Mouse (Mus musculus): Measurements from ENCODE around the gene Ankrd55. TPM values are rescaled to one million over a fixed set of nuclear protein-coding genes. Genes with fewer than 3 reads are reported as not detected.

The Ankrd55 gene
- total RNA-seq, 1 experiment: 0.18 TPM

- DNase-seq (ENCODE audit: low read depth, low spot score): no peak
- H3K9ac ChIP-seq (ENCODE audit: insufficient read depth, low read depth, low read length, poor library complexity, severe bottlenecking): no peak overlapping the region
- no peaks in the 10 kb centered on the region for H3K36me3 ChIP-seq (ENCODE audit: control insufficient read depth, insufficient read depth, low read length, poor library complexity, severe bottlenecking)
- no peak overlapping the region; the same call in 1 of the 2 replicates for H3K27ac ChIP-seq (ENCODE audit: insufficient read depth, low read depth, low read length, poor library complexity, severe bottlenecking)
- in situ Hi-C loops (cut with MboI; ENCODE audit: low sequenced_read_pairs in 2 of 2, unreplicated experiment in 2 of 2): no loop called here
- H3K4me1 ChIP-seq (ENCODE audit: control insufficient read depth in 2 of 2, insufficient read depth in 2 of 2, low read length in 2 of 2, poor library complexity in 1 of 2): peaks cover 11 to 14% of the 10 kb centered on the region in 2 experiments
- H3K9me3 ChIP-seq (ENCODE audit: control insufficient read depth, insufficient read depth, low read depth, low read length): no peaks in the 10 kb centered on the region
- H3K4me3 ChIP-seq (ENCODE audit: insufficient read depth in 1 of 2, low read depth in 1 of 2, low read length in 2 of 2, poor library complexity in 1 of 2, severe bottlenecking in 1 of 2): no peak overlapping the region
- TF ChIP-seq ZC3H11A (IDR thresholded peaks at IDR 0.05; ENCODE audit: borderline replicate concordance, low read depth, low read length): no peak
- TF ChIP-seq HCFC1 (IDR thresholded peaks at IDR 0.05; ENCODE audit: borderline replicate concordance, insufficient read depth, low read length): no peak
- no peak for TF ChIP-seq MAFK (IDR thresholded peaks at IDR 0.05; ENCODE audit: insufficient read depth, low read depth, low read length)
- TF ChIP-seq CHD2 (IDR thresholded peaks at IDR 0.05; ENCODE audit: low read depth, low read length): no peak
- TF ChIP-seq ZNF384 (IDR thresholded peaks at IDR 0.05; ENCODE audit: low read depth, low read length): no peak
Measured at GRCm38 (mm10) chr13:112417861-112418423, 129.7 kb downstream of the Ankrd55 start.

DNA sequence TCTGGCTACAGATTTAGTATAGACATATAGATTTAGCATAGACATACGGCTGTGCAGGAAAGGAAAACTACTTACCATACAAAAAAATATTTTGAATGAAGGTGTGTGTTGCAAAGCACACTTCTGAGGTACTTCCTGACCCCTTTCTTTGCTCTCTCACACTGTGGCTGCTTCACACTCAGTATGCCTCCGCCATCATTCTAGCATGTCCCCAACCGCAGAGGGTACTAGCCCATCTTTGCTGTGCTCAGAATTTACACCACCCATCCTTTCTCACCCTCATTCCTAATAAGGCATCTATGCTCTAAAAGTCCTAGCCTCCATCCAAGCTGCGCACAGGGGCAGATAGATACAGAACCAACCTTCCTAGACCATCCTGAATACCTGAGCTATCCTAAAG, 130.3 kb downstream of the Ankrd55 start:
- no peak overlapping the region for H3K4me3 ChIP-seq (ENCODE audit: insufficient read depth in 1 of 2, low read depth in 1 of 2, low read length in 2 of 2, poor library complexity in 1 of 2, severe bottlenecking in 1 of 2)
- TF ChIP-seq MAFK (IDR thresholded peaks at IDR 0.05; ENCODE audit: insufficient read depth, low read depth, low read length): no peak
- TF ChIP-seq HCFC1 (IDR thresholded peaks at IDR 0.05; ENCODE audit: borderline replicate concordance, insufficient read depth, low read length): no peak
- TF ChIP-seq ZNF384 (IDR thresholded peaks at IDR 0.05; ENCODE audit: low read depth, low read length): no peak
- no peak for TF ChIP-seq CHD2 (IDR thresholded peaks at IDR 0.05; ENCODE audit: low read depth, low read length)
- TF ChIP-seq ZC3H11A (IDR thresholded peaks at IDR 0.05; ENCODE audit: borderline replicate concordance, low read depth, low read length): no peak
- H3K36me3 ChIP-seq (ENCODE audit: control insufficient read depth, insufficient read depth, low read length, poor library complexity, severe bottlenecking): no peaks in the 10 kb centered on the region
- no peak for DNase-seq (ENCODE audit: low read depth, low spot score)
- no peaks in the 10 kb centered on the region for H3K9me3 ChIP-seq (ENCODE audit: control insufficient read depth, insufficient read depth, low read depth, low read length)
- no peak overlapping the region for H3K9ac ChIP-seq (ENCODE audit: insufficient read depth, low read depth, low read length, poor library complexity, severe bottlenecking)
- H3K27ac ChIP-seq (ENCODE audit: insufficient read depth, low read depth, low read length, poor library complexity, severe bottlenecking): no peak overlapping the region; the same call in 1 of the 2 replicates
- H3K4me1 ChIP-seq (ENCODE audit: control insufficient read depth in 2 of 2, insufficient read depth in 2 of 2, low read length in 2 of 2, poor library complexity in 1 of 2): peaks cover 9% of the 10 kb centered on the region in 2 experiments
- in situ Hi-C loops (cut with MboI; ENCODE audit: low sequenced_read_pairs in 2 of 2, unreplicated experiment in 2 of 2): no loop called here

DNA sequence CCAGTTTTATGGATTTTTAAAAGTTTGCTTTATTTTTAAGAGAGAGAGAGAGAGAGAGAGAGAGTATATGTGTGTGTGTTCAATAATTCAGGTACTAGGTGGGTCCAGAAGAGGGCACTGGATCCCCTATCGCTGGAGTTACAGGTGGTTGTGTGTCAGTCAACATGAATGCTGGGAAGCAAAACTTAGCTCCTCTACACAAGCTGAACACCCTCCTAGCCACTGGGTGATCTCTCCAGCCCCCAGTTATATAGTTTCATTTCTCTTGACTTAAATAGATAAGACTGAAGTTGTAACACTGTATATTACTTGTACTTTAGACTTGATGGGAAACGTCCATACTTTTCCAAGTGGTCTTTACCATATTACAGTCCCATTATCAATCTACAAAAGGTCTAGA, 136.0 kb downstream of the Ankrd55 start:
- no peaks in the 10 kb centered on the region for H3K36me3 ChIP-seq (ENCODE audit: control insufficient read depth, insufficient read depth, low read length, poor library complexity, severe bottlenecking)
- TF ChIP-seq ZC3H11A (IDR thresholded peaks at IDR 0.05; ENCODE audit: borderline replicate concordance, low read depth, low read length) (peak; percentile 37; the same call in 1 of the 2 replicates), CHD2 (IDR thresholded peaks at IDR 0.05; ENCODE audit: low read depth, low read length) (no peak)
- H3K27ac ChIP-seq (ENCODE audit: insufficient read depth, low read depth, low read length, poor library complexity, severe bottlenecking): no peak overlapping the region
- H3K9ac ChIP-seq (ENCODE audit: insufficient read depth, low read depth, low read length, poor library complexity, severe bottlenecking): no peak overlapping the region
- DNase-seq (ENCODE audit: low read depth, low spot score): no peak
- no peak overlapping the region for H3K4me3 ChIP-seq (ENCODE audit: insufficient read depth in 1 of 2, low read depth in 1 of 2, low read length in 2 of 2, poor library complexity in 1 of 2, severe bottlenecking in 1 of 2)
- peaks cover 0 to 6% of the 10 kb centered on the region in 2 experiments; a peak in 2 of 4 replicates for H3K4me1 ChIP-seq (ENCODE audit: control insufficient read depth in 2 of 2, insufficient read depth in 2 of 2, low read length in 2 of 2, poor library complexity in 1 of 2)
- in situ Hi-C loops (cut with MboI; ENCODE audit: low sequenced_read_pairs in 2 of 2, unreplicated experiment in 2 of 2): no loop called here
- H3K9me3 ChIP-seq (ENCODE audit: control insufficient read depth, insufficient read depth, low read depth, low read length): no peaks in the 10 kb centered on the region

DNA sequence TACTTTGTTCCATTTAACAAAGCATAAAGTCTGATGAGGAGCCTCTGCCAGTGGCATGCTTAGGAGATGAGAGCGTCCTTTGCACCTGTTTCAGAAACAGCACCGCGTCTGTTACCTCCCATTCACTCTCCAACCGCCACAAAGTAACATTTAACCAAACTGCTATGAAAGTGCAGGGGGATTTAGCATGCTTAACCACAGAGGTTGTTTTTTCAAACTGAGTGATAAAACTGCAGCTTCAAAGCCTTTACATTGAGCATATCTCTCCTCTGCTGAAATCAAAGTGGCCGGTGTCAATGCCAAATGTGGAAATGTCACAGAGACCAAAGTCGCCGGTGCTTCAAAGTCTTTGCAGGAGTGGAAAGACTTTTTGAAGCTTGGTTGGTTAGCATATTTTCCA, 136.4 kb downstream of the Ankrd55 start:
- Histone ChIP-seq H3K9ac (ENCODE audit: insufficient read depth, low read depth, low read length, poor library complexity, severe bottlenecking) (no peak overlapping the region), H3K27ac (ENCODE audit: insufficient read depth, low read depth, low read length, poor library complexity, severe bottlenecking) (no peak overlapping the region), H3K36me3 (ENCODE audit: control insufficient read depth, insufficient read depth, low read length, poor library complexity, severe bottlenecking) (no peaks in the 10 kb centered on the region), H3K4me3 (ENCODE audit: insufficient read depth in 1 of 2, low read depth in 1 of 2, low read length in 2 of 2, poor library complexity in 1 of 2, severe bottlenecking in 1 of 2) (no peak overlapping the region), H3K9me3 (ENCODE audit: control insufficient read depth, insufficient read depth, low read depth, low read length) (no peaks in the 10 kb centered on the region), H3K4me1 (ENCODE audit: control insufficient read depth in 2 of 2, insufficient read depth in 2 of 2, low read length in 2 of 2, poor library complexity in 1 of 2) (peaks cover 0 to 8% of the 10 kb centered on the region in 2 experiments; a peak in 2 of 4 replicates)
- in situ Hi-C loops (cut with MboI; ENCODE audit: low sequenced_read_pairs in 2 of 2, unreplicated experiment in 2 of 2): no loop called here
- TF ChIP-seq MAFK (IDR thresholded peaks at IDR 0.05; ENCODE audit: insufficient read depth, low read depth, low read length): no peak
- DNase-seq (ENCODE audit: low read depth, low spot score): no peak

GRCm38 (mm10) chr13:112425181-112425654, 137.0 kb downstream of the Ankrd55 start:
- no peaks in the 10 kb centered on the region for H3K36me3 ChIP-seq (ENCODE audit: control insufficient read depth, insufficient read depth, low read length, poor library complexity, severe bottlenecking)
- in situ Hi-C loops (cut with MboI; ENCODE audit: low sequenced_read_pairs in 2 of 2, unreplicated experiment in 2 of 2): no loop called here
- H3K4me1 ChIP-seq (ENCODE audit: control insufficient read depth in 2 of 2, insufficient read depth in 2 of 2, low read length in 2 of 2, poor library complexity in 1 of 2): peaks cover 0 to 8% of the 10 kb centered on the region in 2 experiments; a peak in 2 of 4 replicates
- no peak overlapping the region for H3K9ac ChIP-seq (ENCODE audit: insufficient read depth, low read depth, low read length, poor library complexity, severe bottlenecking)
- H3K4me3 ChIP-seq (ENCODE audit: insufficient read depth in 1 of 2, low read depth in 1 of 2, low read length in 2 of 2, poor library complexity in 1 of 2, severe bottlenecking in 1 of 2): no peak overlapping the region
- DNase-seq (ENCODE audit: low read depth, low spot score): no peak
- H3K27ac ChIP-seq (ENCODE audit: insufficient read depth, low read depth, low read length, poor library complexity, severe bottlenecking): no peak overlapping the region
- TF ChIP-seq MAFK (IDR thresholded peaks at IDR 0.05; ENCODE audit: insufficient read depth, low read depth, low read length): no peak
- no peak for TF ChIP-seq ZC3H11A (IDR thresholded peaks at IDR 0.05; ENCODE audit: borderline replicate concordance, low read depth, low read length)
- no peak for TF ChIP-seq CHD2 (IDR thresholded peaks at IDR 0.05; ENCODE audit: low read depth, low read length)
- no peak for TF ChIP-seq ZNF384 (IDR thresholded peaks at IDR 0.05; ENCODE audit: low read depth, low read length)
- TF ChIP-seq HCFC1 (IDR thresholded peaks at IDR 0.05; ENCODE audit: borderline replicate concordance, insufficient read depth, low read length): no peak
- H3K9me3 ChIP-seq (ENCODE audit: control insufficient read depth, insufficient read depth, low read depth, low read length): no peaks in the 10 kb centered on the region
